Mouse (Mus musculus) activated CD4-positive, CD25-positive, alpha-beta regulatory T cell, adult 4 months (primary cell): ENCODE measurements around the gene Rnf39. TPM values are rescaled to one million over a fixed set of nuclear protein-coding genes. Genes with fewer than 3 reads are reported as not detected.

ENCODE experiments used
- ATAC-seq: one replicate; pipeline ENCODE4 v1.8.0; 2017
- polyA plus RNA-seq, 2 experiments: library from polyadenylated mRNA; unstranded; fragments of 100-300 nt; shearing (Covaris generic); gene quantifications; one replicate each; pipeline ENCODE4 v1.2.1; 2017

Gene Rnf39
- not detected for polyA plus RNA-seq

- ATAC-seq, result peak; percentile 12
Observed at GRCm38 (mm10) chr17:36942791-36943471, at the start of gene Rnf39. TSS of gene Rnf39 (plus strand) at chr17:36942918.

GRCm38 (mm10) chr17:36893387-36893786 lies 49.3 kb upstream of the Rnf39 start:
- ATAC-seq, result no peak

- no peak for ATAC-seq
Observed at GRCm38 (mm10) chr17:36896583-36896982, 46.1 kb upstream of the Rnf39 start.

- no peak for ATAC-seq
Observed at GRCm38 (mm10) chr17:36897065-36897464, 45.7 kb upstream of the Rnf39 start.

GRCm38 (mm10) chr17:36897552-36898205 lies 45.0 kb upstream of the Rnf39 start, which contains the start of gene Trim31:
TSS of gene Trim31 (plus strand) at chr17:36898118.
- ATAC-seq, result no peak

GRCm38 (mm10) chr17:36899376-36899775 lies 43.3 kb upstream of the Rnf39 start:
- no peak for ATAC-seq

GRCm38 (mm10) chr17:36900001-36900400 lies 42.7 kb upstream of the Rnf39 start:
- no peak for ATAC-seq

GRCm38 (mm10) chr17:36900691-36901090 lies 42.0 kb upstream of the Rnf39 start:
- no peak for ATAC-seq

- ATAC-seq, result no peak
Observed at GRCm38 (mm10) chr17:36903651-36904050, 39.1 kb upstream of the Rnf39 start.

- no peak for ATAC-seq
Observed at GRCm38 (mm10) chr17:36908235-36908634, 34.5 kb upstream of the Rnf39 start.

- no peak for ATAC-seq
Observed at GRCm38 (mm10) chr17:36909802-36910201, 32.9 kb upstream of the Rnf39 start.

- no peak for ATAC-seq
Observed at GRCm38 (mm10) chr17:36912031-36912430, 30.7 kb upstream of the Rnf39 start.

GRCm38 (mm10) chr17:36914108-36914507 lies 28.6 kb upstream of the Rnf39 start:
- ATAC-seq, result peak; percentile 63

GRCm38 (mm10) chr17:36915076-36915475 lies 27.6 kb upstream of the Rnf39 start:
- no peak for ATAC-seq

GRCm38 (mm10) chr17:36920239-36920638 lies 22.5 kb upstream of the Rnf39 start:
- no peak for ATAC-seq

- no peak for ATAC-seq
Observed at GRCm38 (mm10) chr17:36922715-36923114, 20.0 kb upstream of the Rnf39 start.

GRCm38 (mm10) chr17:36923491-36923890 lies 19.2 kb upstream of the Rnf39 start:
- ATAC-seq, result no peak

GRCm38 (mm10) chr17:36927496-36928120 lies 15.1 kb upstream of the Rnf39 start:
- ATAC-seq, result no peak

GRCm38 (mm10) chr17:36929236-36929932 lies 13.3 kb upstream of the Rnf39 start:
- ATAC-seq, result no peak

GRCm38 (mm10) chr17:36930233-36930632 lies 12.5 kb upstream of the Rnf39 start:
- no peak for ATAC-seq

- ATAC-seq, result no peak
Observed at GRCm38 (mm10) chr17:36931130-36931529, 11.6 kb upstream of the Rnf39 start.

GRCm38 (mm10) chr17:36931806-36932205 lies 10.9 kb upstream of the Rnf39 start:
- ATAC-seq, result no peak

GRCm38 (mm10) chr17:36938056-36938455 lies 4.7 kb upstream of the Rnf39 start:
- ATAC-seq, result no peak
